Mouse (Mus musculus) bone marrow, adult 2 months (tissue): Measurements from ENCODE around the gene Zmiz2. TPM values are rescaled to one million over a fixed set of nuclear protein-coding genes. Genes with fewer than 3 reads are reported as not detected.
A peak's percentile ranks its signal among the peaks of the same experiment; 100 is the strongest.
"Not testable (repeated sequence)": the region's sequence is repeated elsewhere in the genome, so short reads cannot be mapped to it uniquely, and the experiment has no call there.

Source experiments
- H3K27ac ChIP-seq: fragments of 200-500 bp; 2 replicates; pipeline ENCODE4 v1.5.1; 2012; ENCODE audit warnings: low read depth, mild to moderate bottlenecking, control low read depth, inconsistent platforms, low read length; ENCODE audit not compliant: control insufficient read depth, poor library complexity, insufficient read depth
- H3K4me1 ChIP-seq: fragments of 200-500 bp; 2 replicates; pipeline ENCODE4 v1.6.1; 2011; ENCODE audit warnings: low read length; ENCODE audit not compliant: control insufficient read depth, insufficient read depth
- H3K4me3 ChIP-seq: fragments of 200-500 bp; replicated peaks from 2 replicates; pipeline ENCODE3; 2011; ENCODE audit warnings: mild to moderate bottlenecking, low read depth, low read length, control low read depth; ENCODE audit not compliant: control insufficient read depth
- CTCF ChIP-seq: fragments of 200-500 bp; IDR thresholded peaks from 2 replicates; pipeline ENCODE4 v1.5.1; 2011; ENCODE audit warnings: low read length, control low read depth; ENCODE audit not compliant: control insufficient read depth, insufficient read depth
- POLR2A ChIP-seq: fragments of 200-500 bp; IDR thresholded peaks from 2 replicates; pipeline ENCODE4 v1.6.1; 2011; ENCODE audit warnings: low read depth, mild to moderate bottlenecking, control low read depth, low read length, borderline replicate concordance; ENCODE audit not compliant: control insufficient read depth
- WGBS: fragments of 180-500 bp; shearing (Covaris S2); methylation state at CpG from one replicate; pipeline ENCODE4 v1.1.7; 2018; 5-methylcytosine and 5-hydroxymethylcytosine counted together
- polyA plus RNA-seq: library from polyadenylated mRNA; stranded (reverse); fragments of >200 nt; gene quantifications from 2 replicates; pipeline ENCODE4 v1.2.4, GENCODE M21; 2011; ENCODE audit warnings: low replicate concordance; ENCODE audit not compliant: missing spikeins, insufficient read depth, insufficient read length

The Zmiz2 gene
- polyA plus RNA-seq, 1 experiment, result 42.3 TPM

GRCm38 (mm10) chr11:6444077-6444853 is 55.4 kb downstream of the Zmiz2 start, which contains the start of gene H2afv:
TSS of gene H2afv (minus strand) at chr11:6444443.
- Histone ChIP-seq H3K4me1 (no peaks in the 10 kb centered on the region), H3K4me3 (peak within 1 kb of the TSS; percentile 86), H3K27ac (peak within 1 kb of the TSS; percentile 88)
- under 1% methylated on average over 80 of the region's 80 CpGs for WGBS
- TF ChIP-seq POLR2A (peak; percentile 37; the same call in 1 of the 2 replicates), CTCF (peak; percentile 32; the same call in 1 of the 2 replicates)

GRCm38 (mm10) chr11:6445441-6445840 is 56.6 kb downstream of the Zmiz2 start:
- H3K4me3 ChIP-seq, result no peak overlapping the region
- 84% methylated on average over 4 of the region's 4 CpGs for WGBS
- TF ChIP-seq CTCF (no peak), POLR2A (no peak)
- H3K27ac ChIP-seq, result no peak overlapping the region
- no peaks in the 10 kb centered on the region for H3K4me1 ChIP-seq

GRCm38 (mm10) chr11:6445951-6446350 is 57.1 kb downstream of the Zmiz2 start:
- no peak for TF ChIP-seq POLR2A
- 90% methylated on average over 7 of the region's 7 CpGs for WGBS
- Histone ChIP-seq H3K4me1 (no peaks in the 10 kb centered on the region), H3K4me3 (no peak overlapping the region), H3K27ac (no peak overlapping the region)

- Histone ChIP-seq H3K27ac (no peak overlapping the region), H3K4me3 (no peak overlapping the region), H3K4me1 (no peaks in the 10 kb centered on the region)
- TF ChIP-seq POLR2A (no peak), CTCF (no peak)
- WGBS, result 91% methylated on average over 4 of the region's 4 CpGs
Measured at GRCm38 (mm10) chr11:6447493-6447892, 58.6 kb downstream of the Zmiz2 start.

GRCm38 (mm10) chr11:6448155-6448554 is 59.3 kb downstream of the Zmiz2 start:
- 85% methylated on average over 5 of the region's 5 CpGs for WGBS
- not testable (repeated sequence) for H3K4me3 ChIP-seq, H3K27ac ChIP-seq, H3K4me1 ChIP-seq

Other genes starting within 250 kb of the Zmiz2 start
- not detected in 2 replicates for gene A730071L15Rik, start 189.0 kb upstream of the Zmiz2 start, polyA plus RNA-seq
- 13.2 and 25.4 TPM in 2 replicates for gene Nudcd3, start 188.7 kb upstream of the Zmiz2 start, polyA plus RNA-seq
- not detected in 2 replicates for gene Npc1l1, start 158.9 kb upstream of the Zmiz2 start, polyA plus RNA-seq
- gene Ddx56, start 121.3 kb upstream of the Zmiz2 start, polyA plus RNA-seq, result 27.3 and 29.4 TPM in 2 replicates
- 5.3 and 19.2 TPM in 2 replicates for gene Tmed4, start 114.2 kb upstream of the Zmiz2 start, polyA plus RNA-seq
- 35.0 and 54.8 TPM in 2 replicates for gene Ogdh, start 97.4 kb upstream of the Zmiz2 start, polyA plus RNA-seq
- gene Ppia, start 26.4 kb downstream of the Zmiz2 start, polyA plus RNA-seq, result 659 and 720 TPM in 2 replicates
- 139 and 217 TPM in 2 replicates for gene H2afv, start 55.4 kb downstream of the Zmiz2 start, polyA plus RNA-seq
- 14.7 and 18.0 TPM in 2 replicates for gene Purb, start 86.8 kb downstream of the Zmiz2 start, polyA plus RNA-seq
- 37.2 and 95.8 TPM in 2 replicates for gene Myo1g, start 131.9 kb downstream of the Zmiz2 start, polyA plus RNA-seq
- 37.1 and 52.3 TPM in 2 replicates for gene Ccm2, start 157.8 kb downstream of the Zmiz2 start, polyA plus RNA-seq
- 6.5 TPM in 1 of 2 replicates, not detected in the other for gene Nacad, start 217.0 kb downstream of the Zmiz2 start, polyA plus RNA-seq
- 42.4 and 68.1 TPM in 2 replicates for gene Tbrg4, start 237.0 kb downstream of the Zmiz2 start, polyA plus RNA-seq
- not detected in 2 replicates for gene Wap, start 249.6 kb downstream of the Zmiz2 start, polyA plus RNA-seq